Mouse (Mus musculus): ENCODE results near the gene Rbfox1.

DNA sequence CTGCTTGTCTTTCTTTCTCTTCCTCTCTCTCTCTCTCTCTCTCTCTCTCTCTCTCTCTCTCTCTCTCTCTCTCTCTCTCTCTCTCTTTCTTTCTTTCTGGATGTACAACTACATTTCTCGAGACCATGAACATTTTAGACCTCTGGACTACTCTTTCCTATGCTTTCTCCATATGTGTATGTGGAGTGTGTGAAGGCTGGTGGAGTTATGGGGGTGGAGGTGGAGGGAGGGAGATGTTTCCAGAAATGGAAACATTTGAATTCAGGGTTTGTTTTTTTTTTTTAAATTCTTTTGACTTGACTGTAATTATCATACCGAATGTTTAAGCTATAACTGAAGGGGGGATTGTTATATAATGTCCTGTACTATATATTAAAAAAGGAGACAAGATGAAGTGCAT, 1338.1 kb downstream of the Rbfox1 start:
- TF ChIP-seq CEBPB (IDR thresholded peaks at IDR 0.05; ENCODE audit: low read depth) (no peak), CTCF (IDR thresholded peaks at IDR 0.05; ENCODE audit: control insufficient read depth, insufficient read depth, insufficient read length) (no peak)

Measured in C2C12 (cell line).